Mouse (Mus musculus): ENCODE data around the gene Rapsn.

GRCm38 (mm10) chr2:91047359-91047758, 11.9 kb downstream of the Rapsn start:
- no peak for TF ChIP-seq CTCF (IDR thresholded peaks at IDR 0.05; ENCODE audit: borderline replicate concordance, insufficient read depth, low read depth, low read length)
- TF ChIP-seq POLR2A (IDR thresholded peaks at IDR 0.05; ENCODE audit: borderline replicate concordance, insufficient read depth, low read length) = no peak
